Mouse (Mus musculus) stomach, embryonic 15.5 days (tissue): ENCODE results near the gene Hoxd8. TPM values are rescaled to one million over a fixed set of nuclear protein-coding genes. Genes with fewer than 3 reads are reported as not detected.

ENCODE experiments used
- ATAC-seq: fragments of 200-750 bp; cut with Nextera tagmentation; 2 replicates; pipeline ENCODE4 v1.8.0; 2017; ENCODE audit warnings: low read depth, moderate number of reproducible peaks, moderate TSS enrichment; ENCODE audit not compliant: insufficient read depth, low FRiP score
- H3K27ac ChIP-seq: fragments of 300-500 bp; sonication (generic); 2 replicates; pipeline ENCODE4 v1.5.1; 2015; ENCODE audit warnings: mild to moderate bottlenecking, inconsistent platforms
- H3K27me3 ChIP-seq: fragments of 300-500 bp; sonication (generic); replicated peaks from 2 replicates; pipeline ENCODE4 v1.6.1; 2015; ENCODE audit warnings: inconsistent platforms
- H3K36me3 ChIP-seq: fragments of 300-500 bp; sonication (generic); 2 replicates; pipeline ENCODE4 v1.6.1; 2015; ENCODE audit warnings: inconsistent platforms
- H3K4me1 ChIP-seq: fragments of 300-500 bp; sonication (generic); 2 replicates; pipeline ENCODE4 v1.6.1; 2015; ENCODE audit warnings: inconsistent platforms
- H3K4me2 ChIP-seq: fragments of 300-500 bp; sonication (generic); 2 replicates; pipeline ENCODE4 v1.6.1; 2015; ENCODE audit warnings: mild to moderate bottlenecking, inconsistent platforms
- H3K4me3 ChIP-seq: fragments of 300-500 bp; sonication (generic); replicated peaks from 2 replicates; pipeline ENCODE4 v1.5.1; 2015; ENCODE audit warnings: inconsistent platforms
- H3K9ac ChIP-seq: fragments of 300-500 bp; sonication (generic); 2 replicates; pipeline ENCODE4 v1.6.1; 2015; ENCODE audit warnings: inconsistent platforms
- H3K9me3 ChIP-seq: fragments of 300-500 bp; sonication (generic); 2 replicates; pipeline ENCODE4 v1.6.1; 2016; ENCODE audit warnings: inconsistent platforms
- WGBS: fragments of 180-500 bp; shearing (Covaris S2); methylation state at CpG from one replicate; pipeline ENCODE4 v1.1.7; 2015; 5-methylcytosine and 5-hydroxymethylcytosine counted together
- polyA plus RNA-seq: library from polyadenylated mRNA; unstranded; fragments of >200 nt; fragmentation: Nextera tagmentation; extraction: Ambion mirVana; gene quantifications from 2 replicates; pipeline ENCODE4 v1.2.1, GENCODE M21; 2015

Gene Hoxd8
- polyA plus RNA-seq, 1 experiment from 2014 or later = 3.2 TPM

DNA sequence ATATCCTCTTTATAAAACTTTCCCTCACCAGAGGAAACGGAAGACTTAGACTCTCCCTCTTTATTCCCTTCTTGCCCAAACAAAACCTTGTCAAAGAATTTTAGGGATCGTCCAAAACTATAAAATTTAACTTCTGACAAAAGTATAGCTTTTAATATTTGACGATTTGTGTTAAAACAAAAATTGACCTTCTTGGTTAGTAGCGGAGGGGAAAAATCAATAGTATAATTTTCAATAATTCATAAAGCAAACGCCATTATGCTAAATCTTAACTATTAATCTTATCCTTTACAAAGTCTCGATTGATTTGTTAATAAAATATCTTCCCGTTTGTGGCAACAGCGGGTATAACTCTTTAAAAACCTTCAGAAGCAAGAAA is 14.1 kb upstream of the Hoxd8 start:
- Histone ChIP-seq H3K27ac (no peak overlapping the region), H3K4me2 (no peak overlapping the region), H3K36me3 (no peaks in the 10 kb centered on the region), H3K27me3 (peaks cover 90% of the 10 kb centered on the region), H3K4me3 (no peak overlapping the region), H3K9ac (no peak overlapping the region), H3K9me3 (no peaks in the 10 kb centered on the region), H3K4me1 (0 out of 2 replicates have a peak, but pooled peaks cover 4% of the 10 kb centered on the region)
- 9% methylated on average over 8 of the region's 8 CpGs for WGBS
- ATAC-seq = no peak

DNA sequence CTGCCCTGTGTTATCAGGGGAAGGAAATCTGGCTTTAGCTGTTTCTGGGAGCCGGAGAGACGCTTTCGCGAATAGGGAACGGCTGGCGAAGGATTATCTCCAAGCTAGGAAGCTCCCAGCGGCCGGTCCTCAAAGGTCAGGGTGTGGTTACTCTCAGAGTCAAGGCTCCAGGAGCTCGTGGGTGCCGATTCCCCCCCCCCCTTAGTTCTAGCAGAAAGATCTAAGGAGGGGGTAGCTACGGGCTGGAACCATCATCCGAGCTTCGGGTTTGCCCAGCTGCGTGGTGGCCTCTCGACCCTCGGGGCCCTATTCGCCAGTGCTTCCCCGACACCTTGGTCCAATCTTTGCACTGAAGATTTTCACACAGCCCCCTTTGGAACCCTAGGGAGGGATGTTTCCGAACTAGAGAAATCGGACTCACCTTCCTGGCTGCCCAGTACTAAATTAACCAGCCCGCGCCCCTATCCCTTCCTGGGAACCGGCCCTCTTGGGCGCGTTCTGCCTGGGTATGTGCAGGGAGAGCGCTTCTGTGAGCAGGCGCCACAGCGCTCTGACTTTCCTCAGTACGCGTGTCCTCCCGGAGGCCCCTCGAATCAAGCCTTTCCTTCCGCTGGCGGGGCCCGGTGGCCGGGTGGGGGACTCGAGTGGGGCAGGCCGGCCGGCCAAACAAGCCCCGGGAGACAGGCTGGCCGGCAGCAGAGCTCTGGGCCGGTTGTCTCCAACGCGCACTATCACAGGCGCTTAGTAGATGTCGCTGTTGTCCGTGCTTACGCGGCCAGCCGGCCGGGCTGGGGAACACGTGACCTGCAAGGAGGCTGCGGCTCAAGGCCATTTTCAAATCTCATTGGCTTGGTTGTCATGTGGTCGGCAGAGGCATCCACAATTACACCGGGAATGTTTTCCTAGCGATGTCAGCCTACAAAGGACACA is 13.1 kb upstream of the Hoxd8 start, which contains the start of gene Hoxd10:
Gene Hoxd10, plus strand, starts transcription at position 903 of the 930 bp plus-strand sequence.
- H3K4me3 ChIP-seq = peak within 1 kb of the TSS; percentile 16; the same call in 1 of the 2 replicates
- peak within 1 kb of the TSS; percentile 36; the same call in 1 of the 2 replicates for H3K4me2 ChIP-seq
- peak; percentile 39; the same call in 1 of the 2 replicates for ATAC-seq

DNA sequence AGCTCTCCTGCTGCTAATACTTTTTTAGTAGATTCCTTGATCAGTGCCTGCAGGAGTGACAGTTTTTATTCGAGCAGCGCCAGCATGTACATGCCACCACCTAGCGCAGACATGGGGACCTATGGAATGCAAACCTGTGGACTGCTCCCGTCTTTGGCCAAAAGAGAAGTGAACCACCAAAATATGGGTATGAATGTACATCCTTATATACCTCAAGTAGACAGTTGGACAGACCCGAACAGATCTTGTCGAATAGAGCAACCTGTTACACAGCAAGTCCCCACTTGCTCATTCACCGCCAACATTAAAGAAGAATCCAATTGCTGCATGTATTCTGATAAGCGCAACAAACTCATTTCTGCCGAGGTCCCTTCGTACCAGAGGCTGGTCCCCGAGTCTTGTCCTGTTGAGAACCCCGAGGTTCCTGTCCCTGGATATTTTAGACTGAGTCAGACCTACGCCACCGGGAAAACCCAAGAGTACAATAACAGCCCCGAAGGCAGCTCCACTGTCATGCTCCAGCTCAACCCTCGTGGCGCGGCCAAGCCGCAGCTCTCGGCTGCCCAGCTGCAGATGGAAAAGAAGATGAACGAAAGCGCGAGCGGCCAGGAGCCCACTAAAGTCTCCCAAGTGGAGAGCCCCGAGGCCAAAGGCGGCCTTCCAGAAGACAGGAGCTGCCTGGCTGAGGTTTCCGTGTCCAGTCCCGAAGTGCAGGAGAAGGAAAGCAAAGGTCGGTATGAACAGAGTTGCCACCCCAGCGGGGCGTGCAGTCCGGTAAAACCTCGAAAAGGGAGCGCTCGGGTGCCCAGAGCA is 12.2 kb upstream of the Hoxd8 start:
- no peak for ATAC-seq
- Histone ChIP-seq H3K27me3 (peaks cover 96% of the 10 kb centered on the region), H3K27ac (no peak overlapping the region), H3K36me3 (no peaks in the 10 kb centered on the region), H3K9ac (no peak overlapping the region), H3K9me3 (no peaks in the 10 kb centered on the region), H3K4me3 (no peak overlapping the region), H3K4me2 (0 out of 2 replicates have a peak overlapping the region, but pooled peaks have one; percentile 36), H3K4me1 (0 out of 2 replicates have a peak, but pooled peaks cover 4% of the 10 kb centered on the region)
- WGBS = 4% methylated on average over 35 of the region's 35 CpGs

More for the DNA sequence above, 13.1 kb upstream of the Hoxd8 start, which contains the start of gene Hoxd10:
- Histone ChIP-seq H3K27me3 (peaks cover 96% of the 10 kb centered on the region), H3K4me1 (0 out of 2 replicates have a peak, but pooled peaks cover 4% of the 10 kb centered on the region), H3K9me3 (no peaks in the 10 kb centered on the region), H3K27ac (no peak within 1 kb of the TSS), H3K36me3 (no peaks in the 10 kb centered on the region), H3K9ac (no peak within 1 kb of the TSS)
- 2% methylated on average over 56 of the region's 56 CpGs for WGBS

DNA sequence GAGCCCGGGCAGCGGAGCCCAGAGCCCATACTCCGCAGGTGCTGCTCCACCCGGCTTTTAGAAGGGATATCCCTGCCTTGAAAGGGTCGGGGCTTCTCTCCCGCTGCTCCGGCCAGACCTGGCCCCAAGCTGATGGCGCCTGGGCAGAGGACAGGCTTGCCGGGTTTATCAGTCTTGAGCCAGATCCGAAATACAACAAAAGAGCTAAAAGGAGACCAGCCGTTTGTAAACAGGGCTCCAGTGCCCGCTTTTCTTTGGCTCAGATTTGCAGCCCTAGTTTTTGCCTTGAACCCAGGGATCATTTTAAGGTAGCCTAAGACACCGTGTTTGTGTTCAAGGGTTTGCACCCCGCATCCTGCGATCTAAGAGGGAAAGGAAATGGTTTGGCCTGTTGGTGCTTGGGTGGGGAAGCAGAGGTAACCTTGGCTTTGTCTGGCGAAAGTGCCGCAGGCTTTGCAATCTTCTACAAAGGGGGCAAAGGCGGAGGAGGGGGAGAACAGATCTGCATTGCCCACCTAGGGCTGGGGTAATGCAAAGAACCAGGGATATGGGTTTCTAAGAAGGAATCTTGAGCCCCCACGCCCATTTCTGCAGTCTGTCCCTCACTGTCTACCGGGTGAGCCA is 11.5 kb upstream of the Hoxd8 start:
- Histone ChIP-seq H3K4me1 (peaks cover 9% of the 10 kb centered on the region), H3K9me3 (no peaks in the 10 kb centered on the region), H3K27ac (no peak overlapping the region), H3K9ac (no peak overlapping the region), H3K27me3 (peaks cover 96% of the 10 kb centered on the region), H3K36me3 (no peaks in the 10 kb centered on the region), H3K4me3 (no peak overlapping the region), H3K4me2 (no peak overlapping the region)
- no peak for ATAC-seq
- WGBS = 2% methylated on average over 20 of the region's 20 CpGs

DNA sequence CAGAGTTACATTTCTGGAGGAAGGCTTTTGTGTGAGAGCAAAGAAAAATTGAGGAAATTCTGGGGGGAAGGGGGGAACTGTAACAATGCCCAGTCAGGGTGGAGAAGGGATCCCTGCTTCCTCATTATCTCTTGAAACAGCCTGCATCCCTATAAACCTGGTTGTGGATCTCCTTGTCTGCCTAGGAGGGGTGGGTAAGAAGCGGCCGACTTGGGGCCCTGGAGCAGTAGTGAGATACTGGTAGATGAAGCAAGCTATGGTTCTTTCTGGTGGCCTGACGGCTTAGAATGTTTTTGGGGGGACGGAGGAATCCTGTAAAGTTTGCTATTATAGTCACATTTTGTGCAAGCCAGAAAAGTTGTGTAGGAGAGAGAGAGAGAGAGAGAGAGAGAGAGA is 11.0 kb upstream of the Hoxd8 start:
- WGBS = 8% methylated on average over 4 of the region's 4 CpGs
- H3K4me3 ChIP-seq = no peak overlapping the region
- no peak overlapping the region for H3K9ac ChIP-seq
- H3K4me2 ChIP-seq = no peak overlapping the region
- ATAC-seq = no peak
- no peaks in the 10 kb centered on the region for H3K36me3 ChIP-seq
- peaks cover 96% of the 10 kb centered on the region for H3K27me3 ChIP-seq
- no peaks in the 10 kb centered on the region for H3K9me3 ChIP-seq
- peaks cover 14% of the 10 kb centered on the region for H3K4me1 ChIP-seq
- H3K27ac ChIP-seq = no peak overlapping the region

DNA sequence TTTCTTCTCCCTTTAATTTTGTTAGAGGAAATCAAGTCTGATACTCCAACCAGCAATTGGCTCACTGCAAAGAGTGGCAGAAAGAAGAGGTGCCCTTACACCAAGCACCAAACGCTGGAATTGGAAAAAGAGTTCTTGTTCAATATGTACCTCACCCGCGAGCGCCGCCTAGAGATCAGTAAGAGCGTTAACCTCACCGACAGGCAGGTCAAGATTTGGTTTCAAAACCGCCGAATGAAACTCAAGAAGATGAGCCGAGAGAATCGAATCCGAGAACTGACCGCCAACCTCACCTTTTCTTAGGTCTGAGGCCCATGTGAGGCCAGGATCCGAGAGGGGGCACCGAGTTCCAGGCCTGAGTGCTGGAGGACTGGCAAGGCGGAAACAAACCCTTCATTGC is 10.3 kb upstream of the Hoxd8 start:
- Histone ChIP-seq H3K4me3 (no peak overlapping the region), H3K27ac (no peak overlapping the region), H3K4me2 (no peak overlapping the region), H3K4me1 (peaks cover 16% of the 10 kb centered on the region), H3K9me3 (no peaks in the 10 kb centered on the region), H3K27me3 (peaks cover 96% of the 10 kb centered on the region), H3K36me3 (no peaks in the 10 kb centered on the region), H3K9ac (no peak overlapping the region)
- ATAC-seq = no peak
- WGBS = 3% methylated on average over 16 of the region's 16 CpGs

DNA sequence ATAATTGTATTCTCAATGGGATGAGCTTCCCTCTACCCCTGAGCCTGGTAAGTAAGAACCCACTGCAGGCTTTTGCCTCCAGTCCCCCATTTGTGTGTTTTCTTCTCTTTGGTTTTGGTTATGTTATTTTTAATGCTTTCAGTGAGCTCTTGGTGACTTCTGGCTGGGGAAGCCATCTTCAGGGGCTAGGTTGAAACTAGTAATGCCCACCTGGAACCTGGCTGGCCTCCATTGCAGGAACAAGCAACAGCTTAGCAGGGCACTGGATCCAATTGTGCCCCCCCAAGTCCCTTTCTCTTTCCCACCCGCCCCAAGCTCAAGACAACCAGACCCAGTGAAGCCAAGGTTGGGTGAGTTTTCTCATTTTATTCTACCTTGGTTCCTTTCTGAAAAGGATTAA is 9.0 kb upstream of the Hoxd8 start:
- 26% methylated on average over 1 of the region's 1 CpGs for WGBS
- Histone ChIP-seq H3K4me1 (peaks cover 16% of the 10 kb centered on the region), H3K4me2 (no peak overlapping the region), H3K9ac (no peak overlapping the region), H3K9me3 (no peaks in the 10 kb centered on the region), H3K27me3 (peaks cover 98% of the 10 kb centered on the region), H3K27ac (no peak overlapping the region), H3K4me3 (no peak overlapping the region), H3K36me3 (no peaks in the 10 kb centered on the region)
- no peak for ATAC-seq

DNA sequence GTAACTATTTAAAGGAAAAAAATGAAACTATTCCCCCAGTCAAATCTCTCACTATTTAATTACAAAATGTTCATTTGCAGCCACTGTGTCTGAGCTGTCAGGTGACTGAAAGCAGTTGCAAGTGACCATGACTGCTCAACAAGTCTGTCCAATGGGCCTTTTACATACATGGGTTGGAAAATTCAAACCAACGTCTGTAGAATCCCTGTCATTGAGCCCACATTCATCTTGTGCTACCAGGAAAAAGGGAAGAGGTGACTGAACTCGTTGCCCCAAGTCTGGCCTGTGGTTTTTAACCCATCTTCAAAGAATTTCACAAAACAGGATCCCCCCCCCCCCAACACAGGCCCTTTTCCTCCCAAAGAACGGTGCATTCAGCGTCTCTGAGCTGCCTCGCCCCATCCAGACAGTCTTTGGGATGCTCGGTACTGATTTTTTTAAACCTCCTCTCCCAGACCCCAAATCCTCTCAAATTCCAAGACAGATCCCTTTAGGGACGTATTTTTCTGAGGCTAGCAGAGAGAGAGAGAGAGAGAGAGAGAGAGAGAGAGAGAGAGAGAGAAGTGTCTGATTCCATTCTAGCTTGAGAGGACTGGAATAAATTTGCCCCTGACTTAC is 8.5 kb upstream of the Hoxd8 start:
- Histone ChIP-seq H3K9ac (no peak overlapping the region), H3K9me3 (no peaks in the 10 kb centered on the region), H3K36me3 (no peaks in the 10 kb centered on the region), H3K4me1 (peaks cover 16% of the 10 kb centered on the region), H3K4me3 (no peak overlapping the region), H3K27me3 (peaks cover 100% of the 10 kb centered on the region), H3K4me2 (no peak overlapping the region), H3K27ac (no peak overlapping the region)
- WGBS = 3% methylated on average over 7 of the region's 7 CpGs
- no peak for ATAC-seq

DNA sequence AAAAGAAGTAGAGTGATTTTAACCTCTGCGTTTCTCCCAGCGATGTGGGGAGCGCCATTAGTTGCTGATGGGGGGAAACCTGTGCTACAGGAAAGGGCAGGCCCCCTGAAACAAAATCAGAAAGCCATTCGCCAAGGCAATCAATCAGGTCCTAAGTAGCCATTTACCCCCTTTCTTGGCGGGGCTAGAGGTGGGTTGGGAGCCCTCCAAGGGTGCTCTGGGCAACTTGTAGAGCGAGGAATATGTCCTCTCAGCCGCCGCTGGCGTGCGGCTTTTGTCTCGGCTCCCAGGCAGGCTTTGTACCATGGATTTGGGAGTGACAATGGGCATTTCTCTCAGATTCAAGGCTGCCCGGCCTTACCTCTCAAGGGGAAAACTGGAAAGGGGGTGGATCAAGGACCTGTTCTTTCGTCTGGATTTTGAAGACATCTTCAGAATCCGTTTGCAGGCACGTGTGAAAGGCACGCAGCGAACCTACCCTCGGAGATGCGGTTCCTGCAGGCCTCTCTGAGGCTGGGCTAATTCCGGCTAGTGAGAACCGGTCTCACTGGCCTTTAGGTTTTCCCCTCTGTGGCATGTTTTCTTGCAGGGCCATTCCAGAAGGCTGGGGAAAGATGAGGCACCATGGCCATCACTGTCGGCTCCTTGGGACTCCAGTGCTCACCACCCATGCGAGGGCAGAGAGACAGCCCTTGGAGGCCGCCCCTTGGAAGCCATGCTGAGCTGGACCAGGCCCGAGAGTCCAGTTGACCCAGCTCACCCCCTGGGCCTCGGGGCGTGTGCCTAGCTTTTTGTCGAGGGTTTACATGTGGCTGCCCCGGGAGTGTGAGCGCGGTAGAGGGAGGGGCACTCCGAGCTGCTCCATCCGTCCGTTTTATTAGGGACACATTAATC is 7.7 kb upstream of the Hoxd8 start:
- peaks cover 97% of the 10 kb centered on the region for H3K27me3 ChIP-seq
- no peak overlapping the region for H3K4me3 ChIP-seq
- no peak overlapping the region for H3K4me2 ChIP-seq

DNA sequence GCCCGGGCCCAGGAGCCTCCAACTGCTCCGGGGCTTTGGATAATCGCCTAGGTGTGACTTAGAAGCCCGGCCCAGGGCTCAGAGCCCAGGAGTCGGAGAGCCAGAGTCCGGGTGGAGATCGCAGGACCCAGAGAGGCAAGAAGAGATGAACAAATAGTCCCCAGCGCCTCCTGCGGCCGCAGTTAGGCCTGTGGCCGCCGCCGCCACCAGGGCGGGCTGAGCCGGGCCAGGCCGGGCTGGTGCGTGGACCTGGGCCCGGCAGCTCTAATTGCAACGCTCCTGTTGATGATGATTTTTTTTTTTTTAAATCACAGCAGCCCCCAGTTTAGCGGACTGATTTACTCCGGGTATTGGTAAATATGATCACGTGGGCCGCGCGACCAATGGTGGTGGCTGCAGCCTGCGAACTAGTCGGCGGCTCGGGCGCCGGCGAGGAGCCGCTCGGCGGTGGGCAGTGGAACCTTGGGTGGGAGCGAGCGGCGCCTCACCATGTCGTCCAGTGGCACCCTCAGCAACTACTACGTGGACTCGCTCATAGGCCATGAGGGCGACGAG is 6.8 kb upstream of the Hoxd8 start, which contains the start of gene Hoxd9:
Gene Hoxd9, plus strand, starts transcription at position 161 of the 555 bp plus-strand sequence.
- H3K9ac ChIP-seq = no peak within 1 kb of the TSS
- H3K27me3 ChIP-seq = peaks cover 93% of the 10 kb centered on the region

More for the DNA sequence above, 7.7 kb upstream of the Hoxd8 start:
- H3K36me3 ChIP-seq = no peaks in the 10 kb centered on the region
- WGBS = 2% methylated on average over 34 of the region's 34 CpGs
- H3K9ac ChIP-seq = no peak overlapping the region
- no peak for ATAC-seq
- H3K27ac ChIP-seq = no peak overlapping the region
- no peaks in the 10 kb centered on the region for H3K9me3 ChIP-seq
- H3K4me1 ChIP-seq = peaks cover 12% of the 10 kb centered on the region

More for the DNA sequence above, 6.8 kb upstream of the Hoxd8 start, which contains the start of gene Hoxd9:
- H3K36me3 ChIP-seq = no peaks in the 10 kb centered on the region
- no peaks in the 10 kb centered on the region for H3K9me3 ChIP-seq
- 2% methylated on average over 43 of the region's 43 CpGs for WGBS
- H3K27ac ChIP-seq = no peak within 1 kb of the TSS
- peak within 1 kb of the TSS; percentile 56 for H3K4me2 ChIP-seq
- peak within 1 kb of the TSS; percentile 34 for H3K4me3 ChIP-seq
- peaks cover 12% of the 10 kb centered on the region for H3K4me1 ChIP-seq
- ATAC-seq = 0 out of 2 replicates have a peak, but pooled peaks have one; percentile 14
